Mouse (Mus musculus) C2C12 (cell line): ENCODE measurements around the gene Gm5478. TPM values are rescaled to one million over a fixed set of nuclear protein-coding genes. Genes with fewer than 3 reads are reported as not detected.

Source experiments
- H3K27me3 ChIP-seq: one replicate; pipeline ENCODE4 v1.6.1; 2011; ENCODE audit not compliant: control insufficient read depth, insufficient read depth, insufficient read length
- H3K36me3 ChIP-seq: one replicate; pipeline ENCODE4 v1.6.1; 2011; ENCODE audit not compliant: control insufficient read depth, insufficient read depth
- H3K4me3 ChIP-seq: one replicate; pipeline ENCODE4 v1.5.1; 2011; ENCODE audit warnings: mild to moderate bottlenecking, control low read depth; ENCODE audit not compliant: poor library complexity, insufficient read depth, severe bottlenecking
- H3K79me2 ChIP-seq: one replicate; pipeline ENCODE4 v1.6.1; 2011; ENCODE audit not compliant: control insufficient read depth, insufficient read depth
- H3K79me3 ChIP-seq: one replicate; pipeline ENCODE4 v1.6.1; 2011; ENCODE audit warnings: low read depth, control low read depth
- H3ac ChIP-seq: one replicate; pipeline ENCODE3; 2011; ENCODE audit warnings: low read depth; ENCODE audit not compliant: control insufficient read depth, insufficient read length
- CEBPB ChIP-seq: IDR thresholded peaks from one replicate; pipeline ENCODE4 v1.6.1; 2011; ENCODE audit warnings: low read depth, mild to moderate bottlenecking, control low read depth, moderate library complexity
- CTCF ChIP-seq: IDR thresholded peaks from one replicate; pipeline ENCODE4 v1.5.1; 2011; ENCODE audit not compliant: control insufficient read depth, insufficient read depth, insufficient read length
- FOSL1 ChIP-seq: IDR thresholded peaks from one replicate; pipeline ENCODE4 v1.8.0; 2011; ENCODE audit warnings: mild to moderate bottlenecking, low read length; ENCODE audit not compliant: poor library complexity, insufficient read depth, severe bottlenecking
- MAX ChIP-seq: IDR thresholded peaks from one replicate; pipeline ENCODE4 v1.6.1; 2011; ENCODE audit warnings: mild to moderate bottlenecking, control low read depth
- MYOD1 ChIP-seq: IDR thresholded peaks from one replicate; pipeline ENCODE4 v1.6.1; 2011; ENCODE audit warnings: low read depth; ENCODE audit not compliant: control insufficient read depth, insufficient read length
- MYOG ChIP-seq: IDR thresholded peaks from one replicate; pipeline ENCODE4 v1.6.1; 2011; ENCODE audit not compliant: control insufficient read depth, insufficient read length; ENCODE audit errors: extremely low read depth
- USF1 ChIP-seq: IDR thresholded peaks from one replicate; pipeline ENCODE4 v1.6.1; 2011; ENCODE audit warnings: low read depth, mild to moderate bottlenecking, control low read depth, moderate library complexity
- microRNA-seq: library from miRNA; unstranded; fragments of <30 nt; microRNA quantifications from one replicate; pipeline ENCODE4, GENCODE M21; 2019; ENCODE audit warnings: borderline microRNAs expressed
- polyA plus RNA-seq: library from polyadenylated mRNA; unstranded; fragments of >200 nt; fragmentation: generic; extraction: Trizol; gene quantifications from one replicate; pipeline ENCODE4 v1.2.1, GENCODE M21; 2012; ENCODE audit warnings: missing spikeins

Gene Gm5478
- polyA plus RNA-seq, 1 experiment = not detected

GRCm38 (mm10) chr15:101652736-101653265, 5.6 kb upstream of the Gm5478 start:
- no peak for TF ChIP-seq CTCF
- TF ChIP-seq MYOD1 = no peak
- TF ChIP-seq MYOG = no peak
- no peaks in the 10 kb centered on the region for H3K79me2 ChIP-seq
- no peak overlapping the region for H3K4me3 ChIP-seq

GRCm38 (mm10) chr15:101627884-101628283, 19.3 kb downstream of the Gm5478 start, which contains the start of gene Gm5414:
Gene Gm5414 (minus strand): TSS chr15:101628188.
- Histone ChIP-seq H3K36me3 (no peaks in the 10 kb centered on the region), H3ac (no peak within 1 kb of the TSS), H3K4me3 (no peak within 1 kb of the TSS), H3K27me3 (peaks cover 5% of the 10 kb centered on the region), H3K79me3 (no peaks in the 10 kb centered on the region), H3K79me2 (no peaks in the 10 kb centered on the region)
- TF ChIP-seq FOSL1 (no peak), USF1 (no peak), CTCF (no peak), MYOD1 (no peak), MYOG (no peak), CEBPB (no peak), MAX (no peak)

More at GRCm38 (mm10) chr15:101652736-101653265, 5.6 kb upstream of the Gm5478 start:
- no peaks in the 10 kb centered on the region for H3K79me3 ChIP-seq
- no peaks in the 10 kb centered on the region for H3K27me3 ChIP-seq
- no peak overlapping the region for H3ac ChIP-seq
- H3K36me3 ChIP-seq = no peaks in the 10 kb centered on the region

GRCm38 (mm10) chr15:101599123-101599522, 48.1 kb downstream of the Gm5478 start:
- Histone ChIP-seq H3K4me3 (no peak overlapping the region), H3ac (no peak overlapping the region), H3K27me3 (peaks cover 14% of the 10 kb centered on the region), H3K79me2 (no peaks in the 10 kb centered on the region), H3K36me3 (no peaks in the 10 kb centered on the region), H3K79me3 (no peaks in the 10 kb centered on the region)
- TF ChIP-seq FOSL1 = no peak
- TF ChIP-seq USF1 = no peak
- no peak for TF ChIP-seq CTCF
- no peak for TF ChIP-seq MYOG
- no peak for TF ChIP-seq MYOD1
- no peak for TF ChIP-seq MAX
- no peak for TF ChIP-seq CEBPB

Small RNA genes within 50 kb of the gene (microRNA-seq; reads per million reads assigned to microRNA genes)
- gene Gm44342 = not detected
- not detected for gene Gm44383
- gene Gm44479 = not detected

Other genes starting within 250 kb of the Gm5478 start
- 0.04 TPM for gene Krt7, start 236.3 kb downstream of the Gm5478 start, polyA plus RNA-seq
- gene Krt87, start 208.6 kb downstream of the Gm5478 start, polyA plus RNA-seq = not detected
- not detected for gene Krt88, start 199.6 kb downstream of the Gm5478 start, polyA plus RNA-seq
- gene Krt81, start 183.6 kb downstream of the Gm5478 start, polyA plus RNA-seq = not detected
- gene Krt86, start 173.9 kb downstream of the Gm5478 start, polyA plus RNA-seq = not detected
- not detected for gene Krt83, start 155.9 kb downstream of the Gm5478 start, polyA plus RNA-seq
- gene Gm49425, start 130.1 kb downstream of the Gm5478 start, polyA plus RNA-seq = not detected
- gene Krt84, start 114.6 kb downstream of the Gm5478 start, polyA plus RNA-seq = not detected
- gene Krt82, start 96.7 kb downstream of the Gm5478 start, polyA plus RNA-seq = not detected
- not detected for gene Krt90, start 84.4 kb downstream of the Gm5478 start, polyA plus RNA-seq
- gene Krt75, start 73.5 kb downstream of the Gm5478 start, polyA plus RNA-seq = not detected
- not detected for gene Gm5414, start 19.2 kb downstream of the Gm5478 start, polyA plus RNA-seq
- gene Krt6b, start 32.9 kb upstream of the Gm5478 start, polyA plus RNA-seq = not detected
- gene Krt6a, start 46.9 kb upstream of the Gm5478 start, polyA plus RNA-seq = not detected
- gene Krt5, start 65.5 kb upstream of the Gm5478 start, polyA plus RNA-seq = 0.02 TPM
- gene Krt71, start 95.7 kb upstream of the Gm5478 start, polyA plus RNA-seq = not detected
- not detected for gene Krt72, start 139.1 kb upstream of the Gm5478 start, polyA plus RNA-seq
- not detected for gene Krt73, start 155.0 kb upstream of the Gm5478 start, polyA plus RNA-seq
- not detected for gene Krt2, start 170.8 kb upstream of the Gm5478 start, polyA plus RNA-seq
- gene Krt1, start 203.4 kb upstream of the Gm5478 start, polyA plus RNA-seq = not detected
- gene Krt77, start 222.3 kb upstream of the Gm5478 start, polyA plus RNA-seq = not detected
- gene Krt76, start 245.5 kb upstream of the Gm5478 start, polyA plus RNA-seq = not detected